Mouse (Mus musculus) testis, adult 2 months (tissue): Measurements from ENCODE around the gene Pgam2.

ENCODE experiments used
- CTCF ChIP-seq: fragments of 200-500 bp; IDR thresholded peaks from 2 replicates; pipeline ENCODE4 v1.5.1; 2012; ENCODE audit warnings: low read depth, mild to moderate bottlenecking, inconsistent platforms, low read length, moderate library complexity; ENCODE audit not compliant: control insufficient read depth, insufficient read depth, insufficient replicate concordance
- POLR2A ChIP-seq: fragments of 200-500 bp; IDR thresholded peaks from 2 replicates; pipeline ENCODE4 v1.6.1; 2012; ENCODE audit warnings: low read depth, mild to moderate bottlenecking, inconsistent platforms, low read length, moderate library complexity; ENCODE audit not compliant: control insufficient read depth

DNA sequence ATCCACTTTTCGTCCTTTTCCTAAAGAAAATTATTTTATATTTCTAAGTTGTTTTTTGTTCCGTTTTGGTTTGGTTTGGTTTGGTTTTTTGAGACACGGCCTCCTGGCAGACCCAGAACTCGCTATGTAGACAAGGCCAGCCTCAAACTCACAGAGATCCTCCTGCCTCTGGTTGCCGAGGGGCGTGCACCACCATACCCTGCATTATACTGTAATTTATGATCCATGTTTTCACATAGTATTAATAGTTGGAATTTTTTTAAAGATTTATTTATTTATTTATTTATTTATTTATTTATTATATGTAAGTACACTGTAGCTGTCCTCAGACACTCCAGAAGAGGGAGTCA, 40.9 kb downstream of the Pgam2 start:
- TF ChIP-seq POLR2A = no peak
- no peak for TF ChIP-seq CTCF
